Mouse (Mus musculus) induced T-regulatory cell, adult 2 months (primary cell): ENCODE measurements around the gene Eda.
"Not testable (repeated sequence)": the region's sequence is repeated elsewhere in the genome, so short reads cannot be mapped to it uniquely, and the experiment has no call there.

Experiments used
- DNase-seq: peaks from one replicate; pipeline ENCODE4 v3.0.0-alpha.2; 2012; ENCODE audit warnings: low read depth

Eda gene

DNA sequence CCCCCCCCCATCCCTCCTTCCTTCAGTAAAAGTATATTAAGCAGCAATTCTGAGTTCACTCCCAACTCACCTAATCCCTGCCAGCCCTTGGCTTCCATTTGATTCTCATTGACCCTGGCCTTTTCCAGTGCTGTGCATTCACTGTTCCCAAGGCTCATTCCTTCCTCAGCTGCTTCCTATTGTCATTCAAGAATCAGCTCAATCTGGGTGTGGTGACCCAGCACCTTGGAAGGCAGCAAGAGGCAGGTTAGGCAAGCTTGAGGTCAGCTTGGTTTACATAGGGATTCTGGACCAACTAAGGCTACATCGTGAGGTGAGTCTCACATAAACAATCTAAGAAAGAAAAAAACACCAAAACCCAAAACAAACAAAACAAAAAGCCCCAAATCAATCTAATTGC, 433.8 kb downstream of the Eda start:
- DNase-seq, result no peak

DNA sequence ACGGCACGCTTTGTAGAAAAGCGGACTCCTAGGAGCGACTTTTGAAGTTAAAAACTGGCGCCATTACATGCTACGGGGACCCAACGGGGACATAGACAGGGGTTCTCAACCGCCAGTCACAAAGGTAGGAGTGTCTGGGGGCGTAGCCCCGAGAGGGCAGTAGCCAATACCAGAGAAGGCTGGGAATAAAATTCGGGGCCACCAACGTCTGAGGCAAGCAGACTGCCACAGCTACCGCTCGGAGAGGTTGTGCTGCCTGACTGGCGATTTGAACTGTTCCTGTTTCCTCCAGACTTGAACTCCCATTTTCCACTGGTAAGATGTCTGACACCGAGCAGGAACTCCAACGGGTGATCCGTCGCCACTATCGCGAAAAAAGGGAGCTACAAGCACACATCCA, 453.3 kb downstream of the Eda start, which contains the start of gene Otud6a:
Gene Otud6a (plus strand): TSS at position 321 of the 400 bp plus-strand sequence.
- no peak for DNase-seq

DNA sequence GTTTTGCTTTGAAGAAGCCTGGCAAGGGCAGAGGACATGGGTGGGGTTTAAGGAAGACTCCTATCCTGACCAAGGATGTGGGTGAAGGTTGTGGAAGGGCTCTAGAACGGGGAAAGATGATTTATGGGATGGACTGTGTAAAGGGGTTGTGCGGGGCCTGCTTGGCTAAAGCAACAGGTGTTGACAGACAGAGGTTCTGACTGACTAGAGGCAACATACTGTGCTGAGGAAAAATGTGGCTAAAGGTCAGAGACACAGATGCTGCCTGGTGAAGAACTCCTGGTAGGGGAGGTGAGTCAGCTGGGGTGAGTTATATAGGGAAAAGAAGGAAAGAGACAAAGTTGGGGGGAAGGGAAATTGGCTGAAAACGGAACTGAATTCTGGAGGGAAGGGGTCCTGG, 456.9 kb downstream of the Eda start:
- DNase-seq, result no peak

DNA sequence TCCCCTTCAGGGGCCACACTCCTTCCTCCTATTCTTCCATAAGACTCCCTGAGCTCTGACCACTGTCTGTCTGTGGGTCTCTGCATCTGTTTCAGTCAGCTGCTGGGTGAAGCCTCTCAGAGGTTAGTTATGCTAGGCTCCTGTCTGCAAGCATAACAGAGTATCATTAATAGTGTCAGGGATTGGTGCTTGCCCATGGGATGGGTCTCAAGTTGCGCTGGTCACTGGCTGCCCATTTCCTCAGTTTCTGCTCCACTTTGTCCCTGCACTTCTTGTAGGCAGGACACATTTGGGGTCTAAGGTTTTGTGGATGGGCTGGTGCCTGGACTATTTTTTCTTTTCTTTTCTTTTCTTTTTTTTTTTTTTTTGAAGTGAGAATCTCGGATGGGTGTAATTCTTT, 467.2 kb downstream of the Eda start, which contains the start of gene Awat2:
Gene Awat2 (minus strand): TSS at position 101 of the 400 bp plus-strand sequence.
- not testable (repeated sequence) for DNase-seq

DNA sequence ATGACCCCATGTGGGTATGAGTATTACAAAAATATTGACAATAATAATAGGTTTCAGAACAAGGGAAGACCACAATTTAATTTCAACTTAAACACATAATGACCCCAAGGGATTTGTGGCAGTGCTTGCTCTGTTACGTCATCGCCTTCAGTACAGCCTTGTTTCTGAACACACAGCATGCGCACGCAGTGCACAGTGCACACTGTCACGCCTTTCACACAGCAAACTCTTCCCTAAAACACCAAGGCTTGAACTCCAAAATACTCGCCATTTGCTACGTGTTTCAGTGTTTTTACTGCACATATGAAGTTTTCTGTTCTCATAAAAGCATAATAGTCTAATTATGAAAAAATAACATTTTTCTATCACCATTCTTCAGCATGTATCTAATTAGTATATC, 468.1 kb downstream of the Eda start:
- no peak for DNase-seq
